Mouse (Mus musculus) forebrain, postnatal 0 days (tissue): ENCODE results near the gene Ska2. TPM values are rescaled to one million over a fixed set of nuclear protein-coding genes. Genes with fewer than 3 reads are reported as not detected.

Source experiments
- ATAC-seq: fragments of 200-750 bp; cut with Nextera tagmentation; 2 replicates; pipeline ENCODE4 v1.8.0; 2017; ENCODE audit warnings: mild to moderate bottlenecking, moderate library complexity
- DNase-seq: peaks from one replicate; pipeline ENCODE4 v3.0.0-alpha.2; 2015
- H3K27ac ChIP-seq: fragments of 300-500 bp; sonication (generic); 2 replicates; pipeline ENCODE4 v1.5.1; 2014; ENCODE audit warnings: low read depth, mild to moderate bottlenecking, antibody characterized with exemption, low read length, moderate library complexity, mixed read lengths
- H3K27me3 ChIP-seq: fragments of 300-500 bp; sonication (generic); 2 replicates; pipeline ENCODE4 v1.6.1; 2014; ENCODE audit warnings: mild to moderate bottlenecking, low read length, mixed read lengths; ENCODE audit not compliant: insufficient read depth
- H3K36me3 ChIP-seq: fragments of 300-500 bp; sonication (generic); 2 replicates; pipeline ENCODE4 v1.6.1; 2014; ENCODE audit warnings: mild to moderate bottlenecking, moderate library complexity; ENCODE audit not compliant: insufficient read depth
- H3K4me1 ChIP-seq: fragments of 300-500 bp; sonication (generic); 2 replicates; pipeline ENCODE4 v1.6.1; 2014; ENCODE audit warnings: antibody characterized with exemption; ENCODE audit not compliant: insufficient read depth
- H3K4me2 ChIP-seq: fragments of 300-500 bp; sonication (generic); 2 replicates; pipeline ENCODE4 v1.6.1; 2014; ENCODE audit warnings: low read depth, mild to moderate bottlenecking, moderate library complexity
- H3K4me3 ChIP-seq: fragments of 300-500 bp; sonication (generic); 2 replicates; pipeline ENCODE4 v1.5.1; 2014; ENCODE audit warnings: low read depth, low read length, mixed read lengths
- H3K9ac ChIP-seq: fragments of 300-500 bp; sonication (generic); 2 replicates; pipeline ENCODE4 v1.6.1; 2014; ENCODE audit warnings: mild to moderate bottlenecking
- H3K9me3 ChIP-seq: fragments of 300-500 bp; sonication (generic); 2 replicates; pipeline ENCODE4 v1.6.1; 2016; ENCODE audit warnings: low read length
- CTCF ChIP-seq: sonication (generic); IDR thresholded peaks from 2 replicates; pipeline ENCODE4 v1.5.1; 2016; ENCODE audit warnings: antibody characterized with exemption, control low read depth, low read depth
- WGBS: fragments of 180-500 bp; shearing (Covaris S2); extraction: QIAGEN DNeasy Blood & Tissue Kit; methylation state at CpG from one replicate; pipeline ENCODE4 v1.1.7; 2014; 5-methylcytosine and 5-hydroxymethylcytosine counted together
- polyA plus RNA-seq: library from polyadenylated mRNA; unstranded; fragments of >200 nt; fragmentation: Nextera tagmentation; extraction: Ambion mirVana; gene quantifications from 2 replicates; pipeline ENCODE4 v1.2.1, GENCODE M21; 2015
- total RNA-seq: library from RNA; depleted of rRNA; stranded (reverse); fragments of >200 nt; gene quantifications from 2 replicates; pipeline ENCODE4 v1.2.3, GENCODE M21; 2014

The Ska2 gene
- total and polyA plus RNA-seq, 2 experiments from 2014 or later: 31.1 to 41.5 TPM

DNA sequence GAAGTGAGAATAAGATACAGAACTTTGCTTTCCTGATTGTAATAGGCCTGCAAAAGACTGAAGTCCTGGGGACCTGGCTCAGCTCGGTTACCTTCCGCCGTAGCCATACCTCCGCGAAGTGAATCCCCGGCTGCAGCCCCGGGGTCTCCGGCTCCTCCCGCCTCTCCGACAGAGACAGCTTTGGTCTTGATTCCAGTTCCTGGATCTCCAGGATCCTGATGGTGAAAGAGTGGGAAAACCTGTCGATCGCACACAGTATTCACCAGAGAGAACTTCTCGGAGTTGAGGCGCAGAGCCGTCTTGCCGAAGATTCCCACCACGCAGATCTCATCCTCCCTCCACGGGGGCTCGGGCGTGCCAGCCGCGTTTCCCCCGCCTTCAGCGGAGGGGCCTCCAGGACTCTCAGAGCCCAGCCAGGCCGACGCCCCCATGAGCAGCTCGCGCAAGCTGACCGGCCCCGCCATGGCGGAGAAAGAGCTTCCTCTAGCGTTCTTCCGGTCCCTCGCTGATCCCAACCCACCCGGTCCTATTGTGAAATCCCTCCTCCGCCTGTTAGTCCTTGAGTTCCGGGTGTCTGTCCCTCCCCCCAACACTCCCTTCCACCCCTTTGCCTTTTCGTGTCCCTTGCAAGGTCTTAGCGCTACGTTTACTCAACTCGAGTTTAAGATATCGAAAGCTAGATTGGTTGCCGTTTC, 22.6 kb upstream of the Ska2 start, which contains the start of gene Smg8:
TSS of gene Smg8 (minus strand) at position 485 of the 695 bp plus-strand sequence.
- peak; percentile 89 for DNase-seq
- H3K27me3 ChIP-seq: no peaks in the 10 kb centered on the region
- peaks cover 10% of the 10 kb centered on the region for H3K36me3 ChIP-seq
- no peaks in the 10 kb centered on the region for H3K9me3 ChIP-seq
- peak within 1 kb of the TSS; percentile 63 for H3K9ac ChIP-seq
- H3K4me1 ChIP-seq: peaks cover 12% of the 10 kb centered on the region
- peak within 1 kb of the TSS; percentile 72 for H3K4me2 ChIP-seq
- peak; percentile 99 for ATAC-seq
- TF ChIP-seq CTCF: no peak
- peak within 1 kb of the TSS; percentile 57 for H3K27ac ChIP-seq
- 1% methylated on average over 43 of the region's 43 CpGs for WGBS
- peak within 1 kb of the TSS; percentile 71 for H3K4me3 ChIP-seq

GRCm38 (mm10) chr11:87087142-87087541, 21.9 kb upstream of the Ska2 start:
- WGBS: 61% methylated on average over 2 of the region's 2 CpGs
- Histone ChIP-seq H3K9me3 (no peaks in the 10 kb centered on the region), H3K27me3 (no peaks in the 10 kb centered on the region), H3K9ac (peak overlapping the region; percentile 63), H3K4me3 (peak overlapping the region; percentile 71), H3K36me3 (peaks cover 5% of the 10 kb centered on the region), H3K4me2 (peak overlapping the region; percentile 72), H3K27ac (no peak overlapping the region), H3K4me1 (peaks cover 12% of the 10 kb centered on the region)
- ATAC-seq: no peak
- no peak for DNase-seq
- TF ChIP-seq CTCF: no peak

- no peak for TF ChIP-seq CTCF
These were observed 652 bp upstream of the Ska2 start, which contains the start of gene Prr11 for GRCm38 (mm10) chr11:87108409-87108754. Gene Prr11 (minus strand): TSS chr11:87108708.

DNA sequence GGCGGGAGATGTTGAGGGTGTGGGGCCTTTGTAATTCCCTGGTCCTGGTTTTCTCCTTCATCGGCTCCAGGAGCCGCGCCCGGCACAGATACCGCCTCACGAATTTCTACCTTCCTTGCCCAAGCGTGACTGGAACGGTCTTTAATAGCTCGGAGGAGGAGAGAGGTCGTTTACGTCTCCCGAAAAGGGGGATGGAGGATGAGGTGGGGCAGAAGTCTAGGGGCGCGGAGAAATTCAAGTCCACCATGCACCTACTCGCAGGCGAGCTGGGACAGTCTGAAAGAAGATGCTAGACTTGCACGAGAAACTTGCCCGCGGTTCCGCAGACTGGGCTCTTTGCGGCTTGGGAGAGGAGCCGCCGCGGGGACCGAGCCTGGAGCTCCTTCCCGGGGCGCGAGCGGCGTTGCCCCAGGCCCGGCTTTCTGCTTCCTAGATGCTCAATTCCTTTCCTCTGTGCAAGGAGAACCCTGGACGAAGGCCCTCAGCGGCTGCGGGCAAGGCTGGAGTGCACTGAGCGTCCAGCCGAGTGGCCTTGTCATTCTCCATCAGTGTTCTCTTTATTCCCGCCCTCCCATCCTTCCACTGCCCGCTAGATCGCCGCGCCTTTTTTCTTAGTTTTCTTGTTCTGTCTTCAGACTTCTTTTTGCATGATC, 611 bp downstream of the Ska2 start:
- peak overlapping the region; percentile 70 for H3K4me3 ChIP-seq
- H3K4me2 ChIP-seq: peak overlapping the region; percentile 66
- H3K27me3 ChIP-seq: no peaks in the 10 kb centered on the region
- peak overlapping the region; percentile 93 for H3K27ac ChIP-seq
- DNase-seq: no peak
- H3K36me3 ChIP-seq: 0 out of 2 replicates have a peak, but pooled peaks cover under 1% of the 10 kb centered on the region
- no peak for TF ChIP-seq CTCF
- no peaks in the 10 kb centered on the region for H3K9me3 ChIP-seq
- under 1% methylated on average over 42 of the region's 42 CpGs for WGBS
- H3K4me1 ChIP-seq: 0 out of 2 replicates have a peak, but pooled peaks cover 4% of the 10 kb centered on the region
- ATAC-seq: no peak
- H3K9ac ChIP-seq: peak overlapping the region; percentile 81

More at GRCm38 (mm10) chr11:87108409-87108754, 652 bp upstream of the Ska2 start, which contains the start of gene Prr11:
- peak within 1 kb of the TSS; percentile 81 for H3K9ac ChIP-seq
- whole genome bisulfite sequencing: under 1% methylated on average over 14 of the region's 14 CpGs
- H3K27me3 ChIP-seq: no peaks in the 10 kb centered on the region
- H3K4me1 ChIP-seq: 0 out of 2 replicates have a peak, but pooled peaks cover 4% of the 10 kb centered on the region
- DNase-seq: no peak
- peak within 1 kb of the TSS; percentile 93 for H3K27ac ChIP-seq
- no peak for ATAC-seq
- H3K4me3 ChIP-seq: peak within 1 kb of the TSS; percentile 70
- no peaks in the 10 kb centered on the region for H3K36me3 ChIP-seq
- H3K9me3 ChIP-seq: no peaks in the 10 kb centered on the region
- H3K4me2 ChIP-seq: peak within 1 kb of the TSS; percentile 66

- H3K27ac ChIP-seq: peak overlapping the region; percentile 93
- no peaks in the 10 kb centered on the region for H3K9me3 ChIP-seq
- H3K4me2 ChIP-seq: peak overlapping the region; percentile 66
- no peak for TF ChIP-seq CTCF
- DNase-seq (no peak), ATAC-seq (no peak)
- peak overlapping the region; percentile 70 for H3K4me3 ChIP-seq
- WGBS: 3% methylated on average over 9 of the region's 9 CpGs
- H3K36me3 ChIP-seq: peaks cover 6% of the 10 kb centered on the region; the same call in 1 of the 2 replicates
- peak overlapping the region; percentile 81 for H3K9ac ChIP-seq
- no peaks in the 10 kb centered on the region for H3K27me3 ChIP-seq
- H3K4me1 ChIP-seq: 0 out of 2 replicates have a peak, but pooled peaks cover 4% of the 10 kb centered on the region
These were observed 1.3 kb downstream of the Ska2 start for GRCm38 (mm10) chr11:87110172-87110909.

GRCm38 (mm10) chr11:87121864-87122263, 12.8 kb downstream of the Ska2 start:
- DNase-seq: no peak
- Histone ChIP-seq H3K36me3 (peaks cover 30% of the 10 kb centered on the region), H3K9me3 (no peaks in the 10 kb centered on the region), H3K27me3 (no peaks in the 10 kb centered on the region), H3K9ac (no peak overlapping the region), H3K4me1 (no peaks in the 10 kb centered on the region), H3K27ac (no peak overlapping the region), H3K4me3 (no peak overlapping the region), H3K4me2 (no peak overlapping the region)
- WGBS: 71% methylated on average over 8 of the region's 8 CpGs
- no peak for ATAC-seq
- no peak for TF ChIP-seq CTCF
